Mouse (Mus musculus) hindbrain, embryonic 10.5 days (tissue): ENCODE measurements around the gene Ndufa5. TPM values are rescaled to one million over a fixed set of nuclear protein-coding genes. Genes with fewer than 3 reads are reported as not detected.

Experiments used
- DNase-seq: peaks from one replicate; pipeline ENCODE4 v3.0.0-alpha.2; 2017; ENCODE audit warnings: low spot score
- H3K27ac ChIP-seq: fragments of 300-500 bp; sonication (generic); 2 replicates; pipeline ENCODE4 v1.5.1; 2016; ENCODE audit warnings: mild to moderate bottlenecking, moderate library complexity
- H3K27me3 ChIP-seq: fragments of 300-500 bp; sonication (generic); 2 replicates; pipeline ENCODE4 v1.6.1; 2016; ENCODE audit warnings: mild to moderate bottlenecking; ENCODE audit not compliant: poor library complexity, insufficient read depth, severe bottlenecking
- H3K36me3 ChIP-seq: fragments of 300-500 bp; sonication (generic); 2 replicates; pipeline ENCODE4 v1.6.1; 2016; ENCODE audit warnings: mild to moderate bottlenecking, moderate library complexity
- H3K4me1 ChIP-seq: fragments of 300-500 bp; sonication (generic); replicated peaks from 2 replicates; pipeline ENCODE4 v1.6.1; 2016; ENCODE audit warnings: mild to moderate bottlenecking
- H3K4me3 ChIP-seq: fragments of 300-500 bp; sonication (generic); 2 replicates; pipeline ENCODE4 v1.5.1; 2016; ENCODE audit warnings: mild to moderate bottlenecking, moderate library complexity
- H3K9me3 ChIP-seq: fragments of 300-500 bp; sonication (generic); 2 replicates; pipeline ENCODE4 v1.6.1; 2016; ENCODE audit warnings: mild to moderate bottlenecking, moderate library complexity
- WGBS: fragments of 180-500 bp; shearing (Covaris S2); methylation state at CpG from one replicate; pipeline ENCODE4 v1.1.7; 2016; 5-methylcytosine and 5-hydroxymethylcytosine counted together
- polyA plus RNA-seq: library from polyadenylated mRNA; unstranded; fragments of >200 nt; fragmentation: Nextera tagmentation; extraction: Ambion mirVana; gene quantifications from 2 replicates; pipeline ENCODE4 v1.2.1, GENCODE M21; 2016

The Ndufa5 gene
- polyA plus RNA-seq, 1 experiment from 2014 or later = 275 TPM

- Histone ChIP-seq H3K4me1 (no peaks in the 10 kb centered on the region), H3K4me3 (no peak overlapping the region), H3K27me3 (no peaks in the 10 kb centered on the region), H3K36me3 (no peaks in the 10 kb centered on the region), H3K9me3 (no peaks in the 10 kb centered on the region), H3K27ac (no peak overlapping the region)
- no peak for DNase-seq
- WGBS = 16% methylated on average over 1 of the region's 1 CpGs
These were observed 37.5 kb downstream of the Ndufa5 start for GRCm38 (mm10) chr6:24490341-24490740.

DNA sequence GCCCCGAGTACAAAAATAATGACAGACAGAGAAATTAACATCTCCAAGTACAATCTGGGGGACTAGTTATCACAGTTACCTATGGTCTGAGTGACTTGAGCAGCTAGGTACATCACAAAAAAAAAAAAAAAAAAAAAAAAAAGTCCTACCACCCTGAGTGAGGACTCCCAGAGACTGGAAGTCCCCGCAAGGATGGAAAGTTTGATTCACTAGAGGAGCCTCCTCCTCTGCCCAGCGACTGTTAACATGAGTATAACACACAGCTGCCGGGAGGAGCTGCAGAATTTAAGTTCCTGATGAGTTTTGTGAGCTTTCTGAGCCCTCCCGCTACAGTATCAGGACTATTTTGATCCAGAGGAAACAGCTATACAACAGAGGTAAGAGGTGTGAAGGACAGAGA lies 41.3 kb downstream of the Ndufa5 start:
- 81% methylated on average over 5 of the region's 5 CpGs for WGBS
- no peak for DNase-seq
- Histone ChIP-seq H3K27ac (no peak overlapping the region), H3K9me3 (no peaks in the 10 kb centered on the region), H3K36me3 (no peaks in the 10 kb centered on the region), H3K4me3 (no peak overlapping the region), H3K27me3 (no peaks in the 10 kb centered on the region), H3K4me1 (no peaks in the 10 kb centered on the region)

DNA sequence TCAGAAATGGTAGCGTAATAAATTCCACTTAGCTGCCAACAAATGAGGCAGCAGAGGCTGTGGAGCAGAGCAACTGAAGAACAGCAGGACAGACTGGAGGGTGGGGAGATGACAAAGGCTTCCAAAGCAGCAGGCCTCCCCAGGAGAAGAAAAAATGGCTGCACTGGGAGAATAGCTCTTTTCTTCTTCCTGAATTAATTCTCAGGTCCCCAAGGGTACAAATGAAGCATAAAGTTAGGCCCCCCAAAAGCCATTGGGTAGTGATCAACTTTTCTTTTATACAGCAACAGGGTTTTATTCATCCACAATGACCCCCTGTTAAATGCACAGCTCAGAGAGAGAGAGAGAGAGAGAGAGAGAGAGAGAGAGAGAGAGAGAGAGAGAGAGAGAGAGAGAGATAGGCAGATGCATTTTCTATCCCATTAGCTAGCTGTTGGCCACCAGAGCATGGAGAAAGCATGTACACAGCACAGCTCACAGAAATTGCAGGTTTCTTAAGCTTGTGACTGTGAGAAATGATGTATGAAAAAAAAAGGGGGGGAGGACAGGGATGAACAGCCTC lies 57.2 kb downstream of the Ndufa5 start:
- Histone ChIP-seq H3K4me3 (no peak overlapping the region), H3K36me3 (no peaks in the 10 kb centered on the region), H3K27me3 (no peaks in the 10 kb centered on the region; the same call in 1 of the 2 replicates), H3K27ac (no peak overlapping the region), H3K4me1 (peaks cover 5% of the 10 kb centered on the region), H3K9me3 (no peaks in the 10 kb centered on the region)
- 17% methylated on average over 1 of the region's 1 CpGs for WGBS
- DNase-seq = no peak

DNA sequence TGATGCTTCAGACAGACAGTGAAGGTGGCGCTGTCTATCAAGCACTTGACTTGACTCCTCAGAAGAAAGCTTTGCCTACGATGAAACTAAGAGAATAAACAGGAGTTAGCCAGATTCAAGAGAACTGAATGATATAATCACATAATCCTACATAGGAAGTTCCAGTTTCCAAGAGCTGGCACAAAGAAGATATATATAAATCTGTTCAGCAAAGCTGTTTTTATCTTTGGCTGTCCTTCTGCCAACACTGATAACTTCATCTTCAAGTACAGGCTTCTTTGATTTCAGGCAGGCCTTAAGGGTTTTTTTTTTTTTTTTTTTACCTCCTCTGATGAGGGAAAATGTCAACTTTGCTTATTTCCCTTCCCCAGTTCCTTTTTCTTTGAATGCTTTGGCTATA lies 57.7 kb downstream of the Ndufa5 start:
- H3K27ac ChIP-seq = no peak overlapping the region
- no peak for DNase-seq
- H3K27me3 ChIP-seq = no peaks in the 10 kb centered on the region; the same call in 1 of the 2 replicates
- no peaks in the 10 kb centered on the region for H3K9me3 ChIP-seq
- H3K36me3 ChIP-seq = no peaks in the 10 kb centered on the region
- H3K4me1 ChIP-seq = peaks cover 5% of the 10 kb centered on the region
- H3K4me3 ChIP-seq = no peak overlapping the region
- 83% methylated on average over 2 of the region's 2 CpGs for WGBS

Other genes with a start within 250 kb of the Ndufa5 start
- 1.3 and 2.3 TPM in 2 replicates for gene Iqub, start 12.9 kb downstream of the Ndufa5 start, polyA plus RNA-seq
- gene Asb15, start 131 bp upstream of the Ndufa5 start, polyA plus RNA-seq = not detected in 2 replicates
- gene Lmod2, start 69.7 kb upstream of the Ndufa5 start, polyA plus RNA-seq = not detected in 2 replicates
- 63.6 and 68.3 TPM in 2 replicates for gene Wasl, start 137.0 kb upstream of the Ndufa5 start, polyA plus RNA-seq
- gene Hyal6, start 205.2 kb upstream of the Ndufa5 start, polyA plus RNA-seq = not detected in 2 replicates
- not detected in 2 replicates for gene Hyal4, start 220.3 kb upstream of the Ndufa5 start, polyA plus RNA-seq